Mouse (Mus musculus): ENCODE results near the gene Slco2a1. TPM values are rescaled to one million over a fixed set of nuclear protein-coding genes. Genes with fewer than 3 reads are reported as not detected.

Gene Slco2a1
- polyA plus RNA-seq, 1 experiment: 84.7 TPM

- no peak for TF ChIP-seq CTCF (IDR thresholded peaks at IDR 0.05; ENCODE audit: extremely low read depth, insufficient read length, insufficient replicate concordance, low read depth, low read length)
- no peak for TF ChIP-seq POLR2A (IDR thresholded peaks at IDR 0.05; ENCODE audit: low read depth, low read length)
- H3K4me1 ChIP-seq (ENCODE audit: control insufficient read depth, insufficient read depth, insufficient read length, low read length): peaks cover 9% of the 10 kb centered on the region
- H3K27ac ChIP-seq (ENCODE audit: insufficient read depth, low read depth, low read length): no peak overlapping the region
- H3K36me3 ChIP-seq (ENCODE audit: control insufficient read depth, insufficient read depth, low read length): no peaks in the 10 kb centered on the region
- H3K4me3 ChIP-seq (ENCODE audit: low read depth, low read length): no peak overlapping the region
- WGBS: 76% methylated on average over 8 of the region's 8 CpGs
- H3K27me3 ChIP-seq (ENCODE audit: control insufficient read depth, insufficient read depth, low read length): no peaks in the 10 kb centered on the region
These were observed 48.5 kb downstream of the Slco2a1 start for GRCm38 (mm10) chr9:103036971-103037391.

- WGBS: 45% methylated on average over 2 of the region's 2 CpGs
- no peaks in the 10 kb centered on the region for H3K36me3 ChIP-seq (ENCODE audit: control insufficient read depth, insufficient read depth, low read length)
- no peak for TF ChIP-seq CTCF (IDR thresholded peaks at IDR 0.05; ENCODE audit: extremely low read depth, insufficient read length, insufficient replicate concordance, low read depth, low read length)
- no peak for TF ChIP-seq POLR2A (IDR thresholded peaks at IDR 0.05; ENCODE audit: low read depth, low read length)
These were observed 49.8 kb downstream of the Slco2a1 start for GRCm38 (mm10) chr9:103038266-103038665.

GRCm38 (mm10) chr9:103038705-103039104, 50.2 kb downstream of the Slco2a1 start:
- Histone ChIP-seq H3K27me3 (ENCODE audit: control insufficient read depth, insufficient read depth, low read length) (no peaks in the 10 kb centered on the region), H3K27ac (ENCODE audit: insufficient read depth, low read depth, low read length) (no peak overlapping the region), H3K4me3 (ENCODE audit: low read depth, low read length) (no peak overlapping the region), H3K36me3 (ENCODE audit: control insufficient read depth, insufficient read depth, low read length) (no peaks in the 10 kb centered on the region), H3K4me1 (ENCODE audit: control insufficient read depth, insufficient read depth, insufficient read length, low read length) (peaks cover 6% of the 10 kb centered on the region; the same call in 1 of the 2 replicates)
- 36% methylated on average over 7 of the region's 7 CpGs for WGBS
- no peak for TF ChIP-seq POLR2A (IDR thresholded peaks at IDR 0.05; ENCODE audit: low read depth, low read length)

More at GRCm38 (mm10) chr9:103038266-103038665, 49.8 kb downstream of the Slco2a1 start:
- no peaks in the 10 kb centered on the region for H3K27me3 ChIP-seq (ENCODE audit: control insufficient read depth, insufficient read depth, low read length)
- peaks cover 6% of the 10 kb centered on the region; the same call in 1 of the 2 replicates for H3K4me1 ChIP-seq (ENCODE audit: control insufficient read depth, insufficient read depth, insufficient read length, low read length)
- no peak overlapping the region for H3K4me3 ChIP-seq (ENCODE audit: low read depth, low read length)
- no peak overlapping the region for H3K27ac ChIP-seq (ENCODE audit: insufficient read depth, low read depth, low read length)

- H3K4me1 ChIP-seq (ENCODE audit: control insufficient read depth, insufficient read depth, insufficient read length, low read length): peaks cover 6% of the 10 kb centered on the region; the same call in 1 of the 2 replicates
- TF ChIP-seq POLR2A (IDR thresholded peaks at IDR 0.05; ENCODE audit: low read depth, low read length): no peak
- TF ChIP-seq CTCF (IDR thresholded peaks at IDR 0.05; ENCODE audit: extremely low read depth, insufficient read length, insufficient replicate concordance, low read depth, low read length): no peak
- 63% methylated on average over 2 of the region's 2 CpGs for WGBS
These were observed 52.1 kb downstream of the Slco2a1 start for GRCm38 (mm10) chr9:103040581-103040980.

GRCm38 (mm10) chr9:103045406-103045805, 56.9 kb downstream of the Slco2a1 start:
- Histone ChIP-seq H3K36me3 (ENCODE audit: control insufficient read depth, insufficient read depth, low read length) (0 out of 2 replicates have a peak, but pooled peaks cover 2% of the 10 kb centered on the region), H3K27me3 (ENCODE audit: control insufficient read depth, insufficient read depth, low read length) (no peaks in the 10 kb centered on the region), H3K4me3 (ENCODE audit: low read depth, low read length) (no peak overlapping the region), H3K4me1 (ENCODE audit: control insufficient read depth, insufficient read depth, insufficient read length, low read length) (peaks cover 16% of the 10 kb centered on the region), H3K27ac (ENCODE audit: insufficient read depth, low read depth, low read length) (no peak overlapping the region)
- 96% methylated on average over 1 of the region's 1 CpGs for WGBS
- TF ChIP-seq CTCF (IDR thresholded peaks at IDR 0.05; ENCODE audit: extremely low read depth, insufficient read length, insufficient replicate concordance, low read depth, low read length): no peak
- TF ChIP-seq POLR2A (IDR thresholded peaks at IDR 0.05; ENCODE audit: low read depth, low read length): no peak

More at GRCm38 (mm10) chr9:103040581-103040980, 52.1 kb downstream of the Slco2a1 start:
- Histone ChIP-seq H3K36me3 (ENCODE audit: control insufficient read depth, insufficient read depth, low read length) (no peaks in the 10 kb centered on the region), H3K27ac (ENCODE audit: insufficient read depth, low read depth, low read length) (0 out of 2 replicates have a peak overlapping the region, but pooled peaks have one; percentile 2), H3K4me3 (ENCODE audit: low read depth, low read length) (no peak overlapping the region), H3K27me3 (ENCODE audit: control insufficient read depth, insufficient read depth, low read length) (no peaks in the 10 kb centered on the region)

GRCm38 (mm10) chr9:103049049-103049511, 60.6 kb downstream of the Slco2a1 start:
- Histone ChIP-seq H3K4me1 (ENCODE audit: control insufficient read depth, insufficient read depth, insufficient read length, low read length) (peaks cover 16% of the 10 kb centered on the region), H3K27me3 (ENCODE audit: control insufficient read depth, insufficient read depth, low read length) (no peaks in the 10 kb centered on the region), H3K4me3 (ENCODE audit: low read depth, low read length) (no peak overlapping the region), H3K36me3 (ENCODE audit: control insufficient read depth, insufficient read depth, low read length) (0 out of 2 replicates have a peak, but pooled peaks cover 2% of the 10 kb centered on the region), H3K27ac (ENCODE audit: insufficient read depth, low read depth, low read length) (peak overlapping the region; percentile 78)
- 21% methylated on average over 7 of the region's 7 CpGs for WGBS
- no peak for TF ChIP-seq CTCF (IDR thresholded peaks at IDR 0.05; ENCODE audit: extremely low read depth, insufficient read length, insufficient replicate concordance, low read depth, low read length)
- no peak for TF ChIP-seq POLR2A (IDR thresholded peaks at IDR 0.05; ENCODE audit: low read depth, low read length)

- H3K4me1 ChIP-seq (ENCODE audit: control insufficient read depth, insufficient read depth, insufficient read length, low read length): peaks cover 21% of the 10 kb centered on the region
- no peak for TF ChIP-seq POLR2A (IDR thresholded peaks at IDR 0.05; ENCODE audit: low read depth, low read length)
- no peak for TF ChIP-seq CTCF (IDR thresholded peaks at IDR 0.05; ENCODE audit: extremely low read depth, insufficient read length, insufficient replicate concordance, low read depth, low read length)
- no peak overlapping the region for H3K4me3 ChIP-seq (ENCODE audit: low read depth, low read length)
- 0 out of 2 replicates have a peak, but pooled peaks cover 2% of the 10 kb centered on the region for H3K36me3 ChIP-seq (ENCODE audit: control insufficient read depth, insufficient read depth, low read length)
- H3K27me3 ChIP-seq (ENCODE audit: control insufficient read depth, insufficient read depth, low read length): no peaks in the 10 kb centered on the region
- H3K27ac ChIP-seq (ENCODE audit: insufficient read depth, low read depth, low read length): no peak overlapping the region
- WGBS: 86% methylated on average over 7 of the region's 7 CpGs
These were observed 65.3 kb downstream of the Slco2a1 start for GRCm38 (mm10) chr9:103053829-103054228.
